Mouse (Mus musculus) liver, adult (tissue): Measurements from ENCODE around the gene Spink4.

Experiments
- GATA4 ChIP-seq: IDR thresholded peaks from 2 replicates; pipeline ENCODE4 v1.6.1; 2014; ENCODE audit warnings: mild to moderate bottlenecking, low read length; ENCODE audit not compliant: insufficient replicate concordance

Gene Spink4

GRCm38 (mm10) chr4:40971744-40972143 is 51.9 kb downstream of the Spink4 start:
- no peak for TF ChIP-seq GATA4

GRCm38 (mm10) chr4:40974011-40974410 is 54.2 kb downstream of the Spink4 start:
- TF ChIP-seq GATA4, result no peak

GRCm38 (mm10) chr4:40975678-40976077 is 55.8 kb downstream of the Spink4 start:
- TF ChIP-seq GATA4, result no peak

GRCm38 (mm10) chr4:40976651-40977050 is 56.8 kb downstream of the Spink4 start:
- no peak for TF ChIP-seq GATA4

GRCm38 (mm10) chr4:40979430-40979829 is 59.6 kb downstream of the Spink4 start:
- no peak for TF ChIP-seq GATA4
